Mouse (Mus musculus): ENCODE data around the gene Gm38392.

DNA sequence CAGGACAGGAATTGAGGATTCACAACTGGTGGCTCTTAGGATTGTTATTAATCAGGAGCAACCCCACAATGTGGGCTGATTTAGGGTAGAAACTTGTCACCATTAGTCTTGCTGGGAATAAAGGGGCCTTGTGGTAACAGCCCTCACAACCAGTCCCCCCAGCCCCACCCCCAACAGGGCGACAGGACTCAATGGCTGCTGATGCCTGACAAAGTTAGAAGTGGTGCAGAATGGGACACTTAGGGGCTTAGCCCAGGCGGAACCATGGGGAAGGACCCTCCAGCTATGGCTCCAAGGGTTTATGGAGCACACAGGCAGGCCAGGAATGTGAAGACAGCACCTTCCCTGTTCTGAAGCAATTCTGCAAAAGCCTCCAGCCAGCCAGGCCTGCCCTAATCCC lies 51.4 kb downstream of the Gm38392 start:
- TF ChIP-seq CTCF (IDR thresholded peaks at IDR 0.05; ENCODE audit: control insufficient read depth, insufficient read depth, low read length) (no peak), POLR2A (IDR thresholded peaks at IDR 0.05; ENCODE audit: borderline replicate concordance, control insufficient read depth, low read depth, low read length) (no peak)

All from bone marrow, adult 2 months (tissue).